22 mouse cellular contexts compared by ENCODE assay signal in the genomic region with DNA sequence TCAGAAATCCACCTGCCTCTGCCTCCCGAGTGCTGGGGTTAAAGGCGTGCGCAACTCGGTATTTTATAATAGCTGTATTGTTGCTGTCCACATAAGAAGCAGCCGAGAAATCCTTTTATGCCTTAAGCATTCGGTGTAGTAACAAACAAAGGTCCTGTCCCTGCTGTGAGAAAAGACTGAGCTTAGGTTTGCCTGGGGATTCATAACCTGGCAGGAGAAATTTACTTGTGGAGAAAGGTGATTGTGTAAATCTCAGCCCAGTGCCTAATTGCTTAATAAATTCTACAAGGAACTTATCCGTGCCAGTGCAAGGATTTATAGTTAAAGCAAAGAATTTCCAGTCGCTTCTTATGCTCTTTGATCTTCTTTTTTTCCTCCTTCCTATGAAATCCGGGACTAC.
DNase-seq lines count a peak whose midpoint lies in the region; ATAC-seq lines count a peak whose summit lies in the region.
"Had no signal": no experiment of that assay in that cellular context is flagged by ENCODE, and none has a peak within 500 bp of the region (broad histone marks: within the 10 kb centered on the region; RNA-seq: fewer than 3 reads in every experiment).

No protein-coding gene starts in this region.

- no peak overlapping the region for H3K27ac ChIP-seq in heart, embryonic 10.5 days
- H3K27ac ChIP-seq in midbrain, embryonic 11.5 days (ENCODE audit: low read depth, low read length) = no peak overlapping the region
- no peak overlapping the region for H3K27ac ChIP-seq in midbrain, embryonic 14.5 days (replicated peaks; ENCODE audit: low read depth, low read length)

- no peaks in the 10 kb centered on the region for H3K9me3 ChIP-seq in heart, embryonic 10.5 days
- no peaks in the 10 kb centered on the region for H3K9me3 ChIP-seq in midbrain, embryonic 11.5 days (ENCODE audit: control insufficient read depth, low read length)
- no peaks in the 10 kb centered on the region for H3K9me3 ChIP-seq in midbrain, embryonic 14.5 days (ENCODE audit: control insufficient read depth, low read length)
- H3K9me3 ChIP-seq: G1E had no signal

- H3K9ac ChIP-seq in midbrain, embryonic 11.5 days (ENCODE audit: low read length) = no peak overlapping the region
- no peak overlapping the region for H3K9ac ChIP-seq in midbrain, embryonic 14.5 days (replicated peaks; ENCODE audit: low read length)

- no peak overlapping the region for H3K4me2 ChIP-seq in midbrain, embryonic 11.5 days
- no peak overlapping the region for H3K4me2 ChIP-seq in midbrain, embryonic 14.5 days (ENCODE audit: low read length)

- H3K4me1 ChIP-seq in heart, embryonic 10.5 days = no peaks in the 10 kb centered on the region
- H3K4me1 ChIP-seq in midbrain, embryonic 11.5 days (ENCODE audit: control insufficient read depth, insufficient read depth, low read length) = 0 out of 2 replicates have a peak, but pooled peaks cover 3% of the 10 kb centered on the region
- H3K4me1 ChIP-seq in midbrain, embryonic 14.5 days (ENCODE audit: control insufficient read depth, insufficient read depth, low read length) = no peaks in the 10 kb centered on the region

- peak; percentile 3 for DNase-seq in heart, adult 11 months
- no peak for DNase-seq in heart, embryonic 10.5 days (ENCODE audit: low spot score)
- peak; percentile 33 for DNase-seq in midbrain, embryonic 11.5 days (ENCODE audit: low spot score, missing footprints)
- DNase-seq in midbrain, embryonic 14.5 days = no peak
- peak; percentile 78 for DNase-seq in fat pad, adult 2 months (ENCODE audit: extremely low read depth, low read depth, low spot score)
- DNase-seq in gonadal fat pad, adult 2 months (ENCODE audit: low read depth) = peak; percentile 62
- DNase-seq in cerebellum, adult 11-12 months = no peak
- no peak for DNase-seq in right cerebral cortex, postnatal 36 days (ENCODE audit: low spot score in 2 of 2)
- DNase-seq: adrenal gland, adult 2 months; adrenal gland, adult 8-10 months; adrenal gland, postnatal 10 days; adrenal gland, postnatal 14 days; adrenal gland, postnatal 25 days; adrenal gland, postnatal 36 days; B cell, adult 2 months; cerebellum, adult 11 months; cerebellum, adult 18-20 months had no signal

- H3K36me3 ChIP-seq in heart, embryonic 10.5 days = no peaks in the 10 kb centered on the region
- H3K36me3 ChIP-seq in midbrain, embryonic 11.5 days (ENCODE audit: control insufficient read depth, insufficient read depth, low read length) = no peaks in the 10 kb centered on the region
- H3K36me3 ChIP-seq in midbrain, embryonic 14.5 days (ENCODE audit: control insufficient read depth, insufficient read depth, low read length) = no peaks in the 10 kb centered on the region

- 83% methylated on average over 9 of the region's 9 CpGs for WGBS in heart, embryonic 10.5 days
- WGBS in midbrain, embryonic 11.5 days = 74% methylated on average over 9 of the region's 9 CpGs
- WGBS in midbrain, embryonic 14.5 days = 64% methylated on average over 9 of the region's 9 CpGs

- no peak overlapping the region for H3K4me3 ChIP-seq in heart, embryonic 10.5 days
- H3K4me3 ChIP-seq in midbrain, embryonic 11.5 days (ENCODE audit: low read depth, low read length) = no peak overlapping the region
- no peak overlapping the region for H3K4me3 ChIP-seq in midbrain, embryonic 14.5 days (replicated peaks; ENCODE audit: low read depth, low read length)

- ATAC-seq in midbrain, embryonic 11.5 days (ENCODE audit: low FRiP score) = no peak
- no peak for ATAC-seq in midbrain, embryonic 14.5 days (ENCODE audit: low FRiP score, low TSS enrichment)
- ATAC-seq: activated CD4-positive, CD25-positive, alpha-beta regulatory T cell, adult 4 months; CD4-positive, CD25-positive, alpha-beta regulatory T cell, adult 4 months; Patski had no signal

- no peaks in the 10 kb centered on the region for H3K27me3 ChIP-seq in heart, embryonic 10.5 days (ENCODE audit: insufficient read depth, poor library complexity, severe bottlenecking)
- H3K27me3 ChIP-seq in midbrain, embryonic 11.5 days (ENCODE audit: control insufficient read depth, insufficient read depth, low read length) = no peaks in the 10 kb centered on the region
- no peaks in the 10 kb centered on the region for H3K27me3 ChIP-seq in midbrain, embryonic 14.5 days (ENCODE audit: control insufficient read depth, insufficient read depth, low read length)
- H3K27me3 ChIP-seq: CH12.LX, Patski had no signal

Comparison
In these comparisons a context has a peak if more than half of its experiments do, and no peak if none do; other contexts are left out.
1. DNase-seq: peak in heart, adult 11 months (single experiment), midbrain, embryonic 11.5 days (single experiment), fat pad, adult 2 months (single experiment) and gonadal fat pad, adult 2 months (single experiment); none in heart, embryonic 10.5 days (single experiment), midbrain, embryonic 14.5 days (single experiment), cerebellum, adult 11-12 months (single experiment) and right cerebral cortex, postnatal 36 days (0 of 2).